Mouse (Mus musculus): ENCODE results near the gene Zbtb43. TPM values are rescaled to one million over a fixed set of nuclear protein-coding genes. Genes with fewer than 3 reads are reported as not detected.

Gene Zbtb43
- polyA plus RNA-seq, 1 experiment from 2014 or later, result 26.0 TPM

DNA sequence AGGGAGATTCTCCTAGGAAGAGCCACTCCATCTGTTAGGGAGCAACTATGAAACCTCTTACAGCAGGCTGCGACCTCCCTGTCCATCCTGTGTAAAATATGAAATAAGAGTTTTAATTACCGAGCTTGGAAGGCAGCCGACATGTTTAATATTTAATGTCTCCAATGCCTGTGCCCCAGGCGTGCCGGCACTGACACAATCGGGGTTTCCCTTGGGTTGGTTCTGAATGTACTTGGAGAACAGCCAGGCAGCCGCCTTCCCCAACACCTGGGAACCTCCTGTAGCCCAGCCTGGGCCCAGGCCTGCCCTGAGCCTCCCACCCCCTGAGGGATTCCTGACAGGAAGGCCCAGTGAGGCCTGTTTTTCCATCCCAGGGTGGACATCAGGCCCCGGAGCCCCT, 19.0 kb upstream of the Zbtb43 start:
- Histone ChIP-seq H3K27ac (ENCODE audit: low read length) (no peak overlapping the region), H3K27me3 (ENCODE audit: control insufficient read depth, insufficient read depth, low read depth, low read length) (0 out of 2 replicates have a peak, but pooled peaks cover 6% of the 10 kb centered on the region), H3K9me3 (replicated peaks; ENCODE audit: control insufficient read depth, low read length, poor library complexity, severe bottlenecking) (no peaks in the 10 kb centered on the region), H3K36me3 (ENCODE audit: control insufficient read depth, insufficient read depth, low read length) (no peaks in the 10 kb centered on the region), H3K9ac (ENCODE audit: low read depth, low read length) (no peak overlapping the region), H3K4me1 (ENCODE audit: control insufficient read depth, insufficient read depth, low read length) (peaks cover 4% of the 10 kb centered on the region; the same call in 1 of the 2 replicates), H3K4me3 (ENCODE audit: low read depth, low read length) (no peak overlapping the region), H3K4me2 (ENCODE audit: low read length) (no peak overlapping the region)
- WGBS, result 57% methylated on average over 8 of the region's 8 CpGs
- 0 out of 2 replicates have a peak, but pooled peaks have one; percentile 56 for ATAC-seq

- H3K27ac ChIP-seq (ENCODE audit: low read length), result no peak overlapping the region
- H3K4me3 ChIP-seq (ENCODE audit: low read depth, low read length), result no peak overlapping the region
- no peaks in the 10 kb centered on the region for H3K9me3 ChIP-seq (replicated peaks; ENCODE audit: control insufficient read depth, low read length, poor library complexity, severe bottlenecking)
- H3K4me2 ChIP-seq (ENCODE audit: low read length), result no peak overlapping the region
- H3K4me1 ChIP-seq (ENCODE audit: control insufficient read depth, insufficient read depth, low read length), result peaks cover 4% of the 10 kb centered on the region; the same call in 1 of the 2 replicates
- peak; percentile 75; the same call in 1 of the 2 replicates for ATAC-seq
- H3K9ac ChIP-seq (ENCODE audit: low read depth, low read length), result no peak overlapping the region
- WGBS, result 6% methylated on average over 9 of the region's 9 CpGs
- H3K36me3 ChIP-seq (ENCODE audit: control insufficient read depth, insufficient read depth, low read length), result no peaks in the 10 kb centered on the region
- H3K27me3 ChIP-seq (ENCODE audit: control insufficient read depth, insufficient read depth, low read depth, low read length), result 0 out of 2 replicates have a peak, but pooled peaks cover 6% of the 10 kb centered on the region
Measured at GRCm38 (mm10) chr2:33486866-33487265, 18.5 kb upstream of the Zbtb43 start.

DNA sequence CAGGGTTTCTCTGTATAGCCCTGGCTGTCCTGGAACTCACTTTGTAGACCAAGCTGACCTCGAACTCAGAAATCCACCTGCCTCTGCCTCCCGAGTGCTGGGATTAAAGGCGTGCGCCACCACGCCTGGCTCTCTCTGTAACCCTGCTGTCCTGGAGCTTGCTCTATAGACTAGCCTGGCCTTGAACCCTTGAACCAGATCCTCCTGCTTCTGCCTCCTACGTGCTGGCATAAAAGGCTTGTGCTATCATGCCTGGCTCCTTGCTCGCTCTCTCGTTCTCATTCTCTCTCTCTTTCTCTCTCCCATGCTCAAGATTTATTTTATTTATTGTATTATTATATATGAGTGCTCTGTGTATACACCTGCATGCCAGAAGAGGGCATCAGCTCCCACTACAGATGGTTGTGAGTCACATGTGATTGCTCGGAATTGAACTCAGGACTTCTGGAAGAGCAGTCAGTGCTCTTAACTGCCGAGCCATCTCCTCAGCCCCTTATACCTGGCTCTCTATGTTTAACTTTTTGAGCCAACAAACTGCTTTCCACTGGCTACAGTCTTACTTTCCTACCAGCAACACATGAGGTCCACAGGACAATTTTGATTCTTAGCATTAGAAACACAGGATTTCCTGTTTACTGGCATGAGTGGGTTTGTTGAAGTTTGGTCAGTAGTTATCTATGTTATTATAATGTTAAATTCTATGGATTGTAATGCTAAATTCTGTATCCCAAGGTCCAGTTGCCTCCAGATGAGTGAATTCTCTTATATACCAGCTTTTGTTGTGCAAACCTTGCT, 9.8 kb upstream of the Zbtb43 start:
- no peak for ATAC-seq
- no peak overlapping the region for H3K27ac ChIP-seq (ENCODE audit: low read length)

DNA sequence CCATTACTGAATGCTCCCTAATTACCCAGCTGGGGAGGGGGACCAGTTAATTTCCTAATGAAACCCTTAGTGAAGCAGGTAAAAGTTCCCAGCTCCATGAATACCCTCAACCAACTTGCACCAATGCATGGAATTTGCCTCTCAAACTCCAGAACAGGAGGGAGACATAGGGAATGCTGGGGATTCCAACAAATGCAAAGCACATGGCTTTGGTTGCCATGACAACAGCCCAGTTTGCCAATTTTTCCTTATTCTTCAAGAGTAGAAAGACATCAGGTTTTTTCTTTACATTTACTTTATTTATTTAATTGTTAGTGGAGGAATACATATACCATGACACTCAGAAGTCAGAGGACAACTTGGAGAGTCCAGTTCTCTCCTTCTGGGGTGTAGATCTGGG, 7.6 kb upstream of the Zbtb43 start:
- H3K27me3 ChIP-seq (ENCODE audit: control insufficient read depth, insufficient read depth, low read depth, low read length), result no peaks in the 10 kb centered on the region
- H3K4me2 ChIP-seq (ENCODE audit: low read length), result no peak overlapping the region
- H3K27ac ChIP-seq (ENCODE audit: low read length), result no peak overlapping the region
- H3K36me3 ChIP-seq (ENCODE audit: control insufficient read depth, insufficient read depth, low read length), result no peaks in the 10 kb centered on the region
- H3K9me3 ChIP-seq (replicated peaks; ENCODE audit: control insufficient read depth, low read length, poor library complexity, severe bottlenecking), result no peaks in the 10 kb centered on the region
- no peak for ATAC-seq
- no peak overlapping the region for H3K4me3 ChIP-seq (ENCODE audit: low read depth, low read length)
- no peak overlapping the region for H3K9ac ChIP-seq (ENCODE audit: low read depth, low read length)
- peaks cover 5% of the 10 kb centered on the region; the same call in 1 of the 2 replicates for H3K4me1 ChIP-seq (ENCODE audit: control insufficient read depth, insufficient read depth, low read length)

More for the DNA sequence above, 9.8 kb upstream of the Zbtb43 start:
- no peak overlapping the region for H3K4me3 ChIP-seq (ENCODE audit: low read depth, low read length)
- H3K9ac ChIP-seq (ENCODE audit: low read depth, low read length), result no peak overlapping the region
- WGBS, result 92% methylated on average over 10 of the region's 10 CpGs
- no peaks in the 10 kb centered on the region for H3K36me3 ChIP-seq (ENCODE audit: control insufficient read depth, insufficient read depth, low read length)
- H3K9me3 ChIP-seq (replicated peaks; ENCODE audit: control insufficient read depth, low read length, poor library complexity, severe bottlenecking), result no peaks in the 10 kb centered on the region
- H3K4me1 ChIP-seq (ENCODE audit: control insufficient read depth, insufficient read depth, low read length), result peaks cover 5% of the 10 kb centered on the region; the same call in 1 of the 2 replicates
- no peaks in the 10 kb centered on the region for H3K27me3 ChIP-seq (ENCODE audit: control insufficient read depth, insufficient read depth, low read depth, low read length)
- H3K4me2 ChIP-seq (ENCODE audit: low read length), result no peak overlapping the region

DNA sequence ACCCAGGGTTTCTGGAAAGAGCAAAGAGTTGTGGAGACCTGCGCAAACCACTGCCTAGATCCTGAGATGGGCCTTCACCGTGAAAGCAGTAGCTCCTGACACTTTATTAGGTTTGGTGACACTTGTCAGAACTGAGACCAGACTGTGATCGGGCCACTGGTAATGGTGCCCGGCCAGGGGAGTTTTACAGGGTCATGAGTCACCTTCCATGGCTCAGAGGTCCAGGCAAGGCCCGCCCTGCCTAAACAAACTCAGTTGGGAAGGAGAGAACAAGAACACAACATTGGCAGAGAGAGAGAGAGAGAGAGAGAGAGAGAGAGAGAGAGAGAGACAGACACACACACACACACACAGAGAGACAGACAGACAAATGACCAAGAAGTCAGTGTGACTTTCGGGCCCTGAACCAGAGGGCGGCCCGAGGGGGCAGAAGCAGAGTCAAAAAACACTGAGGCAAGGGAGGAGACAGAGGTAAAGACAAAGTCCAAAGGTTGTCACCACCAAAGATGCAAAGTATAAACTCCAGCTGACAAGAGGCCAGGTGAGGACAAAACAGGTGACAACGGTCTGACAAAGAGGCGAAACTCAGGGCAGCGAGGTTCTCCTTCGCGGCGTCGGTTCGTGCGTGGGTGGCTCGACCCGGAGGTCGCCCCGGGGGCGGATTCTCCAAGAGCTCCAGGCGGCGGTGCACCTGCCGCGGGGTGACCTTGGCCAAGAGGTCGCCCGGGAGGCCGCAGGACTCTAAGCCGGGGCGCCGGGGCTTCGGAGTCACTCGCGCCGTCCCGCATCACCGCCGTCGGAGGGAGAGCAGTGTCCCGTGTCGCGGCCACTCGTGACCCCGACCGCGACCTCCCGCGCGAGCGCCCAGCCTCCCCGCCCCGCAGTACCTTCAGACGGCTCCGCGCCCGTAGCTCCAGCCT, 553 bp downstream of the Zbtb43 start:
- no peak for ATAC-seq
- H3K4me1 ChIP-seq (ENCODE audit: control insufficient read depth, insufficient read depth, low read length), result peaks cover 26% of the 10 kb centered on the region
- 7% methylated on average over 57 of the region's 57 CpGs for WGBS

DNA sequence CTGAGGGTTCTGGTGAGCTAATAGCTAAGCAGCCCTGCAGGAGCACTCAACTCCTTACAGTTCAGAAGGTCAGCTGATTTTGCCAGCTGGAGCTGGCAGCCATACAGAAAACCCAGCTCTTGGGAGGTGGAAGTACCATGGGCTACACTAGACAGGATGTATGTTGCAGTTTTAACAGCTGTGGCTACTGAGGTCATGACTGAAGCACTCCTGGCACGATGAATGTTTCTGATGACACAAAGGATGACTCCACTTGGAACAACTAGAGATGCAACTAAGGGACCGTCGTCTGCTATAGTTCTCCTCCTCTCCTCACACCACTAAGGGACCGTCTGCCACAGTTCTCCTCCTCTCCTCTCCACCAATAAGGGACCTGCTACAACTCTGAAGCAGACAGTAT, 2.4 kb downstream of the Zbtb43 start:
- Histone ChIP-seq H3K27ac (ENCODE audit: low read length) (no peak overlapping the region), H3K9me3 (replicated peaks; ENCODE audit: control insufficient read depth, low read length, poor library complexity, severe bottlenecking) (no peaks in the 10 kb centered on the region), H3K4me1 (ENCODE audit: control insufficient read depth, insufficient read depth, low read length) (peaks cover 26% of the 10 kb centered on the region), H3K27me3 (ENCODE audit: control insufficient read depth, insufficient read depth, low read depth, low read length) (no peaks in the 10 kb centered on the region), H3K9ac (ENCODE audit: low read depth, low read length) (no peak overlapping the region), H3K36me3 (ENCODE audit: control insufficient read depth, insufficient read depth, low read length) (0 out of 2 replicates have a peak, but pooled peaks cover 6% of the 10 kb centered on the region), H3K4me2 (ENCODE audit: low read length) (no peak overlapping the region), H3K4me3 (ENCODE audit: low read depth, low read length) (no peak overlapping the region)
- WGBS, result 74% methylated on average over 4 of the region's 4 CpGs
- ATAC-seq, result no peak

More for the DNA sequence above, 553 bp downstream of the Zbtb43 start:
- Histone ChIP-seq H3K4me3 (ENCODE audit: low read depth, low read length) (peak overlapping the region; percentile 89), H3K27ac (ENCODE audit: low read length) (peak overlapping the region; percentile 58), H3K4me2 (ENCODE audit: low read length) (peak overlapping the region; percentile 72), H3K27me3 (ENCODE audit: control insufficient read depth, insufficient read depth, low read depth, low read length) (no peaks in the 10 kb centered on the region), H3K9ac (ENCODE audit: low read depth, low read length) (peak overlapping the region; percentile 89), H3K36me3 (ENCODE audit: control insufficient read depth, insufficient read depth, low read length) (no peaks in the 10 kb centered on the region), H3K9me3 (replicated peaks; ENCODE audit: control insufficient read depth, low read length, poor library complexity, severe bottlenecking) (no peaks in the 10 kb centered on the region)

- Histone ChIP-seq H3K27me3 (ENCODE audit: control insufficient read depth, insufficient read depth, low read depth, low read length) (no peaks in the 10 kb centered on the region), H3K27ac (ENCODE audit: low read length) (no peak overlapping the region), H3K4me3 (ENCODE audit: low read depth, low read length) (no peak overlapping the region), H3K9me3 (replicated peaks; ENCODE audit: control insufficient read depth, low read length, poor library complexity, severe bottlenecking) (no peaks in the 10 kb centered on the region), H3K9ac (ENCODE audit: low read depth, low read length) (no peak overlapping the region), H3K36me3 (ENCODE audit: control insufficient read depth, insufficient read depth, low read length) (0 out of 2 replicates have a peak, but pooled peaks cover 6% of the 10 kb centered on the region), H3K4me1 (ENCODE audit: control insufficient read depth, insufficient read depth, low read length) (peaks cover 26% of the 10 kb centered on the region), H3K4me2 (ENCODE audit: low read length) (no peak overlapping the region)
- no peak for ATAC-seq
- 43% methylated on average over 5 of the region's 5 CpGs for WGBS
Measured at GRCm38 (mm10) chr2:33465215-33465614, 3.1 kb downstream of the Zbtb43 start.

DNA sequence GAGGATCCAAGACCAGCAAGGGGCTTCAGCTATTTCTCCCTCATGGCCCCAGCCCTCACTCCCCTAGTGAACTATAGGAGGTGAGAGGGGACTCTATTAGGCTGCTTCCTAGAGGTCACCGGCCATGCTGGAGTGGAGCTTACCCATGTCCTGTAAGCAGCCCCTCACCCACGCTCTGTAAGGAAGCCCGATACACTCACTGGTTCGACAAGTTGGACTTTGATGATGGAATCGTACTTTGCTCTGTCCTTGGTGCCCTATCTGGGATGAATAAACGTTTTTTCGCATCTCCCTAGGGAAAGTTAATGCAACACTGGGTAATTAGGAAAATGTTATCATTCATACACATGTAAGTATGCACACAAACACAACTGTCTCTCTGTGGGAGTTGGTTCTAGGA, 6.3 kb downstream of the Zbtb43 start:
- Histone ChIP-seq H3K27me3 (ENCODE audit: control insufficient read depth, insufficient read depth, low read depth, low read length) (no peaks in the 10 kb centered on the region), H3K27ac (ENCODE audit: low read length) (no peak overlapping the region), H3K9me3 (replicated peaks; ENCODE audit: control insufficient read depth, low read length, poor library complexity, severe bottlenecking) (no peaks in the 10 kb centered on the region), H3K9ac (ENCODE audit: low read depth, low read length) (no peak overlapping the region), H3K4me2 (ENCODE audit: low read length) (no peak overlapping the region), H3K4me1 (ENCODE audit: control insufficient read depth, insufficient read depth, low read length) (peaks cover 19% of the 10 kb centered on the region), H3K36me3 (ENCODE audit: control insufficient read depth, insufficient read depth, low read length) (0 out of 2 replicates have a peak, but pooled peaks cover 8% of the 10 kb centered on the region), H3K4me3 (ENCODE audit: low read depth, low read length) (no peak overlapping the region)
- ATAC-seq, result no peak
- 88% methylated on average over 7 of the region's 7 CpGs for WGBS

Measured in midbrain, embryonic 16.5 days (tissue).